Mouse (Mus musculus) lung, adult 2 months (tissue): ENCODE results near the gene Ywhae. TPM values are rescaled to one million over a fixed set of nuclear protein-coding genes. Genes with fewer than 3 reads are reported as not detected.

Experiments used
- DNase-seq: peaks from one replicate; pipeline ENCODE4 v3.0.0; 2022
- H3K4me1 ChIP-seq: fragments of 200-500 bp; 2 replicates; pipeline ENCODE4 v1.6.1; 2011; ENCODE audit warnings: low read length; ENCODE audit not compliant: control insufficient read depth, insufficient read depth
- H3K4me3 ChIP-seq: fragments of 200-500 bp; replicated peaks from 2 replicates; pipeline ENCODE3; 2011; ENCODE audit warnings: low read depth, mild to moderate bottlenecking, control low read depth, low read length; ENCODE audit errors: extremely low read depth
- CTCF ChIP-seq: fragments of 200-500 bp; IDR thresholded peaks from 2 replicates; pipeline ENCODE4 v1.5.1; 2011; ENCODE audit warnings: mild to moderate bottlenecking, low read length, control low read depth; ENCODE audit not compliant: insufficient read depth
- POLR2A ChIP-seq: fragments of 200-500 bp; IDR thresholded peaks from 2 replicates; pipeline ENCODE4 v1.6.1; 2011; ENCODE audit warnings: low read depth, mild to moderate bottlenecking, control low read depth, low read length, borderline replicate concordance; ENCODE audit errors: extremely low read depth
- WGBS: fragments of 180-500 bp; shearing (Covaris S2); methylation state at CpG from one replicate; pipeline ENCODE4 v1.1.7; 2018; 5-methylcytosine and 5-hydroxymethylcytosine counted together
- polyA plus RNA-seq: library from polyadenylated mRNA; depleted of rRNA; stranded (reverse); fragments of >200 nt; gene quantifications from 2 replicates; pipeline ENCODE4 v1.2.3, GENCODE M21; 2012; rRNA removed

Gene Ywhae
- polyA plus RNA-seq, 1 experiment, result 177 TPM

DNA sequence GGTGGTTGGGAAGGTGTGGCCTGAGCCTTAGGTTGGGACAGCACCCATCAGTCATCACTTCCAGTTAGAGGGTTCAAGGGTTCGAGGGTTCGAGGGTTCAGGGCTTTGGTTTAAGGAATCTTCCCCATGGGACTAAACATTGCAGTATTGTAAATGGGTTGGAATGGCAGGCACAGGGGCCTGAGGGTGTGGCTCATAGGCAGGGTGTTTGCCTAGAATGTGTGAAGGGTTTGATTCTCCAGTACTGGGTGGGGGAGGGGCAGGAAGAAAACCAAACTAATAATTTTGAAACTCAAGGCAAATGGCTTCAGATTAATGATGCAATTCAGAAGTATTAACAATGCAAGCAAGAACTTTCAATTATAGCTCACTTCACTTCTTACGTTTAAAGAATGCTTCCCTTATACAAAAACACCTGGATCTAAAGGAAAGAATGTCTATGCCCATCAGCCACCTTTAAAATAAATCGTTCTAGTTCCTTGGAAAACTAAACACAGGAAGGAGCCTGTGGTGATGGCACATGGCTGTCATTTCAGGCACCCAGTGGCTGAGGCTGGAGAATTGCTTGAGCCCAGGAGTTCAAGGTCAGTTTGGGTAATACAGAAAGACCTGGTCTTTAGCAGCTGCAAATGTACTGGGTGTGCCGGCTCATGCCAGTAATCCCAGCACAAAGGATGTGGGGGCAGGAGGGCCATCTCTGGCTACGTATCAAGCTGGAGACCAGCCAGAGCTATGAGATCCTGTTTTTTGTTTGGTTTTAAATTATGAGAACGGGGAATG is 69.3 kb downstream of the Ywhae start:
- TF ChIP-seq CTCF (no peak), POLR2A (no peak)
- Histone ChIP-seq H3K4me3 (no peak overlapping the region), H3K4me1 (no peaks in the 10 kb centered on the region)
- WGBS, result 48% methylated on average over 7 of the region's 7 CpGs
- no peak for DNase-seq

DNA sequence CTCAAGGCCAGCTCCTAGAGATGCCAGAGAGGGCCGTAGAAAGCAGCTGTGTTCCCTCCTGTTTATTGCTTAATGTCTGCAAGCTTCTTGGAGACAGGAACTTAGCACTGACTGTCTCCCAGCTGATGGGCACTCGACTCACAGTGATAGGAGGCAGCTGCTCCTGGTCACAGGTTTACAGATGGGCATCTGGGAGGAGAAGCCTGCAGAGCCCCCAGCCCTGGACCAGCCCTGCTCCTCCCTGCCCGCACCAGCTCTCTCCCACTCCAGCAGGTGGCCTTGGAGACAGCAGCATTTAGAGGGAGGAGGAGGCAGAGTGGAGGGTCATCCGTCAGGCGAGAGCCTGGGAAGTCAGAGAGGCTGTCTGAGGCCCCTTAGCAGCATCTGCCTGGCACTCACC is 74.8 kb downstream of the Ywhae start:
- TF ChIP-seq POLR2A, result no peak
- no peak for TF ChIP-seq CTCF
- DNase-seq, result no peak
- 50% methylated on average over 5 of the region's 5 CpGs for WGBS
- Histone ChIP-seq H3K4me1 (peaks cover 3% of the 10 kb centered on the region), H3K4me3 (no peak overlapping the region)

DNA sequence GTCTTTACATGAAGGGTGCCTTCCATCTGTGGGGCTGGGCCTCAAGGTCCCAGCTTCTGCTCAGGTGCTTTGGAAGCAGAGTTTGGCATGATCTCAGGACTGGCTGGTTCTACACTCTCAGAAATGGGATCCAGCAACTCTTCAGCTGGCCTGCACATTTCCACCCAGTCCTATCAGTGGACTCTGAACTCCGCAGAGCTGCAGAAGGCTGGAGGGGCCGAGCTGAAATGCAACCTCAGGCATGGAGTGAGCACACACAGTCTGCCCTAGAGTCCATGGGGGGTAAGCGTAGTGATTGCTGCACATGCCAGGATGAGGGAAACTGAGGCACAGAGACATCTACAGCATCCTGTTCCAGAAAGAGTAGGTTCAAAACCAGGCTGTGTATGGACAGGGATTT is 77.9 kb downstream of the Ywhae start:
- DNase-seq, result no peak
- H3K4me3 ChIP-seq, result no peak overlapping the region
- TF ChIP-seq CTCF (no peak), POLR2A (no peak)
- 90% methylated on average over 3 of the region's 3 CpGs for WGBS
- H3K4me1 ChIP-seq, result peaks cover 7% of the 10 kb centered on the region

DNA sequence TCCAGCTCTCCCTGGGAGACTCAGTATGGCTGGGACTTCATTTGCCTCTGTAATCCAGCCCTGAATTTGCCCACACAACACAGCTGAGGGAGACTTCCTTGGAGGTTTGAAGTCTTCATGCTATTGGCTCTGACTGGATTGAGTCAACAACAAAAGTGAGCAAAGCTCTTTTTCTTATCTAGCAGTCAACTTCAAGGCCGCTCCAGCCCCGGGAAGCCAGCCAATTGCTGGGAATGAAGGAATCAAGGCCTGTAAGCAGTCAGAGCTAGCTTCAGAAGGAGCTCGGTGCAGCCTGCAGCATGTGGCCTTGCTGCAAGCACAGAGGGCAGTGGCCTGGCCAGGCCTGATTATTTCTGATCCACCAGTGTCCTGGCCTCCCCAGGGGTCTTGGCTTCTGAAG is 79.2 kb downstream of the Ywhae start:
- DNase-seq, result peak; percentile 83
- WGBS, result 32% methylated on average over 3 of the region's 3 CpGs
- peaks cover 7% of the 10 kb centered on the region for H3K4me1 ChIP-seq
- no peak overlapping the region for H3K4me3 ChIP-seq
- no peak for TF ChIP-seq POLR2A

DNA sequence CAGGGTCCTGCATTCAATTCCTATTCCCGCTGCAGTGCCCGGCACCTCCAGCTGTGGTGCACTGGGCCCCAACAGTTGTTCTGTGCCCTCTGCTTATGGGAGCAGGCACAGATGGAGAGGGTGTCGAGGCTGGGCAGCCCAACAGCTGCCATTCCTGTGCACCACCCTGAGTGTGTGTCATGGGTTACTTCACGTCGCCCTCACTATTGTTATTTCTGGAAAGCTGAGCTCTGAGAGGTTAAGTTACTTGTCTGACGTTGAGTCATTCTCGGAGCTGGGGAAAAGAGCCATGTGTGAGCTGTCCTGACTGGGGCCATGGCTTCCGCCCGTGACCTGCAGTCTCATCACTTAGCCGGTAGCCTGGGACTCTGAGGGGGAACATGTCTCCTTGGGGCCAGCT is 80.4 kb downstream of the Ywhae start:
- H3K4me1 ChIP-seq, result peaks cover 7% of the 10 kb centered on the region
- TF ChIP-seq CTCF (no peak), POLR2A (no peak)
- peak; percentile 14 for DNase-seq
- no peak overlapping the region for H3K4me3 ChIP-seq
- 58% methylated on average over 10 of the region's 10 CpGs for WGBS

Other genes starting within 250 kb of the Ywhae start
- 67.9 and 90.2 TPM in 2 replicates for gene Prpf8, start 246.1 kb upstream of the Ywhae start, polyA plus RNA-seq
- 14.5 and 15.3 TPM in 2 replicates for gene Rilp, start 222.8 kb upstream of the Ywhae start, polyA plus RNA-seq
- gene Scarf1, start 219.3 kb upstream of the Ywhae start, polyA plus RNA-seq, result 50.1 and 58.6 TPM in 2 replicates
- gene Slc43a2, start 201.2 kb upstream of the Ywhae start, polyA plus RNA-seq, result 68.2 and 78.7 TPM in 2 replicates
- gene Pitpna, start 144.8 kb upstream of the Ywhae start, polyA plus RNA-seq, result 56.1 and 70.4 TPM in 2 replicates
- gene Inpp5k, start 101.9 kb upstream of the Ywhae start, polyA plus RNA-seq, result 96.6 and 130 TPM in 2 replicates
- 216 and 256 TPM in 2 replicates for gene Myo1c, start 82.4 kb upstream of the Ywhae start, polyA plus RNA-seq
- 49.5 and 140 TPM in 2 replicates for gene Crk, start 53.6 kb upstream of the Ywhae start, polyA plus RNA-seq
- 0.22 and 0.33 TPM in 2 replicates for gene Doc2b, start 63.2 kb downstream of the Ywhae start, polyA plus RNA-seq
- gene Rph3al, start 205.6 kb downstream of the Ywhae start, polyA plus RNA-seq, result 15.5 and 17.7 TPM in 2 replicates